Mouse (Mus musculus): Measurements from ENCODE around the gene Axin2. TPM values are rescaled to one million over a fixed set of nuclear protein-coding genes. Genes with fewer than 3 reads are reported as not detected.

Gene Axin2
- total and polyA plus RNA-seq, 2 experiments: 3.2 to 5.8 TPM

- Histone ChIP-seq H3K79me2 (ENCODE audit: control insufficient read depth, insufficient read depth, low read length) (no peaks in the 10 kb centered on the region), H3K27me3 (ENCODE audit: control insufficient read depth, insufficient read depth, low read length) (no peaks in the 10 kb centered on the region), H3K4me1 (ENCODE audit: control insufficient read depth, insufficient read depth, low read length) (no peaks in the 10 kb centered on the region), H3K9ac (ENCODE audit: low read depth, low read length) (no peak overlapping the region), H3K36me3 (ENCODE audit: control insufficient read depth, insufficient read depth, low read length) (no peaks in the 10 kb centered on the region), H3K4me3 (ENCODE audit: insufficient read depth, low read depth, low read length) (no peak overlapping the region), H3K27ac (replicated peaks; ENCODE audit: insufficient read depth, low read depth, low read length) (no peak overlapping the region)
- no peak for DNase-seq (ENCODE audit: extremely low read depth, low read depth, low spot score)
- 92% methylated on average over 2 of the region's 2 CpGs for WGBS
- TF ChIP-seq CTCF (IDR thresholded peaks at IDR 0.05; ENCODE audit: low read depth, low read length) (no peak), POLR2A (IDR thresholded peaks at IDR 0.05; ENCODE audit: extremely low read depth, insufficient read depth, low read length) (no peak)
Measured at GRCm38 (mm10) chr11:108995990-108996533, 75.9 kb downstream of the Axin2 start.

DNA sequence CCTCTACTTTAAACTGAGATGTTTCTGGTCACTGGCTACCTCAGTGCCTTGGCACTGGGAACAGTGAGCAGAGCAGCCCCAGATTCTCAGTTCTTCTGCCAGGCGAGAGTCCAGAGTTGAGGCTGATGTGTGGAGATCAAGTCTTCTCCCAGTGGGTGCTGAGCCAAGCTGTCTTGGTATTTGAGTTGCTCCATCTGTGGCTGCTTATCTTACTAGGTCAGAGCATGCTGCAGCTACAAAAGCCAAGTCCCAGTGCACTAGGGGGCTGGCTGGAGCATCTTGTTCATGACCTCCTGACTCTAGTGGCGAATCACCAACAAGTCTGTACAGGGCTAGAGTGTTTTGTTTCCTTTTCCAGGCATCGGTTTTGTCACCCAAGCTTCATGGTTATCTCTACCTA is 77.7 kb downstream of the Axin2 start:
- DNase-seq (ENCODE audit: extremely low read depth, low read depth, low spot score): peak; percentile 41
- Histone ChIP-seq H3K79me2 (ENCODE audit: control insufficient read depth, insufficient read depth, low read length) (no peaks in the 10 kb centered on the region), H3K27ac (replicated peaks; ENCODE audit: insufficient read depth, low read depth, low read length) (no peak overlapping the region), H3K4me1 (ENCODE audit: control insufficient read depth, insufficient read depth, low read length) (no peaks in the 10 kb centered on the region), H3K27me3 (ENCODE audit: control insufficient read depth, insufficient read depth, low read length) (no peaks in the 10 kb centered on the region), H3K4me3 (ENCODE audit: insufficient read depth, low read depth, low read length) (no peak overlapping the region), H3K36me3 (ENCODE audit: control insufficient read depth, insufficient read depth, low read length) (no peaks in the 10 kb centered on the region), H3K9ac (ENCODE audit: low read depth, low read length) (no peak overlapping the region)
- WGBS: 78% methylated on average over 3 of the region's 3 CpGs
- TF ChIP-seq CTCF (IDR thresholded peaks at IDR 0.05; ENCODE audit: low read depth, low read length) (no peak), POLR2A (IDR thresholded peaks at IDR 0.05; ENCODE audit: extremely low read depth, insufficient read depth, low read length) (no peak)

Other genes starting within 250 kb of the Axin2 start
- not detected in 2 replicates for gene E030025P04Rik, start 224.0 kb downstream of the Axin2 start, total RNA-seq (2014; rRNA removed)
- gene E030025P04Rik, start 224.0 kb downstream of the Axin2 start, polyA plus RNA-seq (2012; rRNA removed): not detected in 2 replicates